Mouse (Mus musculus) erythroblast, embryonic 14.5 days (primary cell): Measurements from ENCODE around the gene Prr22.

Source experiments
- GATA1 ChIP-seq: IDR thresholded peaks from 2 replicates; pipeline ENCODE4 v1.6.1; 2012; ENCODE audit warnings: low read length, inconsistent platforms, mixed read lengths
- TAL1 ChIP-seq: IDR thresholded peaks from 3 replicates; pipeline ENCODE4 v1.6.1; 2012; ENCODE audit warnings: low read length, inconsistent platforms, mixed read lengths

- no peak for TF ChIP-seq GATA1
- no peak for TF ChIP-seq TAL1
These were observed 11.9 kb upstream of the Prr22 start for GRCm38 (mm10) chr17:56758132-56758531.
